Mouse (Mus musculus) heart, adult 2 months (tissue): ENCODE results near the gene Sept9.

Experiments used
- CTCF ChIP-seq: fragments of 200-600 bp; IDR thresholded peaks from 2 replicates; pipeline ENCODE4 v1.8.1; 2022; ENCODE audit warnings: antibody characterized with exemption, mild to moderate bottlenecking, moderate library complexity
- EP300 ChIP-seq: fragments of 200-500 bp; IDR thresholded peaks from 2 replicates; pipeline ENCODE4 v1.6.1; 2011; ENCODE audit warnings: low read depth, low read length, control low read depth; ENCODE audit not compliant: insufficient read depth

- TF ChIP-seq EP300 (no peak), CTCF (peak; percentile 77)
Observed at GRCm38 (mm10) chr11:117366426-117366825, 167.0 kb downstream of the Sept9 start.
